Mouse (Mus musculus) spleen, adult 2 months (tissue): Measurements from ENCODE around the gene Gm42742. TPM values are rescaled to one million over a fixed set of nuclear protein-coding genes. Genes with fewer than 3 reads are reported as not detected.

Experiments
- DNase-seq, 2 experiments: peaks; one replicate each; pipeline versions ENCODE4 v3.0.0 to v3.0.0-alpha.2; 2012 to 2021; ENCODE audit warnings: low spot score in 2 of 2, low read depth in 1 of 2
- H3K27ac ChIP-seq: fragments of 200-500 bp; 2 replicates; pipeline ENCODE4 v1.5.1; 2012; ENCODE audit warnings: low read length, inconsistent platforms; ENCODE audit not compliant: insufficient read depth
- H3K27me3 ChIP-seq: fragments of 200-500 bp; 2 replicates; pipeline ENCODE4 v1.6.1; 2012; ENCODE audit warnings: mild to moderate bottlenecking, moderate library complexity, low read length, inconsistent platforms; ENCODE audit not compliant: control insufficient read depth, insufficient read depth
- H3K36me3 ChIP-seq: fragments of 200-500 bp; 2 replicates; pipeline ENCODE4 v1.6.1; 2012; ENCODE audit warnings: mild to moderate bottlenecking, low read length, inconsistent platforms; ENCODE audit not compliant: control insufficient read depth, insufficient read depth
- H3K4me1 ChIP-seq: fragments of 200-500 bp; 2 replicates; pipeline ENCODE4 v1.6.1; 2011; ENCODE audit warnings: inconsistent platforms; ENCODE audit not compliant: control insufficient read depth, insufficient read depth, insufficient read length
- H3K4me3 ChIP-seq: fragments of 200-500 bp; 2 replicates; pipeline ENCODE4 v1.5.1; 2011; ENCODE audit warnings: mild to moderate bottlenecking, inconsistent platforms; ENCODE audit not compliant: insufficient read depth, insufficient read length; ENCODE audit errors: extremely low read depth
- CTCF ChIP-seq: fragments of 200-500 bp; IDR thresholded peaks from 2 replicates; pipeline ENCODE4 v1.5.1; 2011; ENCODE audit warnings: mild to moderate bottlenecking, inconsistent platforms; ENCODE audit not compliant: insufficient read depth, insufficient read length, insufficient replicate concordance; ENCODE audit errors: extremely low read depth
- POLR2A ChIP-seq: fragments of 200-500 bp; IDR thresholded peaks from 2 replicates; pipeline ENCODE4 v1.6.1; 2011; ENCODE audit warnings: low read depth, low read length, inconsistent platforms
- WGBS: fragments of 180-500 bp; shearing (Covaris S2); methylation state at CpG from one replicate; pipeline ENCODE4 v1.1.7; 2018; 5-methylcytosine and 5-hydroxymethylcytosine counted together
- polyA plus RNA-seq: library from polyadenylated mRNA; depleted of rRNA; stranded (reverse); fragments of >200 nt; gene quantifications from 2 replicates; pipeline ENCODE4 v1.2.3, GENCODE M21; 2012; rRNA removed

Gm42742 gene
- polyA plus RNA-seq, 1 experiment, result 27.8 TPM

DNA sequence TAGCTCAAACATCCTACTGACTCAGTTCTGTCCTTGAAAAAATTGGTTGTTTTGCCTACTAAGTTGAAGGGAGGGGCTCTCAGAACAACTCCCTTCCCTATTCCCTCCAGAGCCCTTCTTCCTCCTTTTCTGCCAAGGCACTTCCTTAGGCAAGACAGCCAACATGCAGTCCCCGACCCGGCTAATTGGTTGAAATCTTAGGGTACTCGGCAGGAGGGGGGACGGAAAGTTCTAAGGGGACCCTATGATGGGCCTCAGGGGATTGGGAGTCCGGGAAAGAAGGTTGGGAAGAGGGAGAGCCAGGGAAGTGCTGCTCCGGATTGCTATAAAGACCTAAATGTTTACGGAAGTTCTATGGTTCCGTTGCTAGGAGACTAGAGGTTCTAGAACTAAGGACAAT is 45.4 kb downstream of the Gm42742 start:
- TF ChIP-seq CTCF, result no peak
- TF ChIP-seq POLR2A, result no peak
- no peak for DNase-seq
- whole genome bisulfite sequencing, result 6% methylated on average over 8 of the region's 8 CpGs
- Histone ChIP-seq H3K36me3 (peaks cover 17% of the 10 kb centered on the region), H3K4me3 (peak overlapping the region; percentile 38; the same call in 1 of the 2 replicates), H3K27me3 (no peaks in the 10 kb centered on the region), H3K4me1 (no peaks in the 10 kb centered on the region; the same call in 1 of the 2 replicates), H3K27ac (peak overlapping the region; percentile 4; the same call in 1 of the 2 replicates)

DNA sequence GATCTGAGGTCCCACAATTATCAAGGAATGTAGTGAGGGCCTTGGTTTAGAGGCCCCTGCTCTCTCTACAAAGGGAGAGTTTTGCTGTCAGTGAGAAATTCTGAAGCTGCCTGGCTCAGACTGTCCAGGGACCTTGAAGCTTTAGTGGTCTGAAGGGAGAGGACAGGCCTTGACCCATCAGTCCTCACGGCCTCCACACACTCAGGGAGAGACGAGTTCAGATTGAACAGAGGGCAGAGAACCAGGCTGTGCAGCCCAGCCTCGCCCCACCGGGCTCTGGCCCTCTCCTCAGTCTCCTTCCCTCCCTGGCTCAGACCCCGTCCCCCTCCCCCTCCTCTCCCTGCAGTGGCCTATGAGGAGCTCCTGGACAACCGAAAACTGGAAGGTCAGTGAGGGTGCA is 53.5 kb downstream of the Gm42742 start:
- WGBS, result 84% methylated on average over 6 of the region's 6 CpGs
- H3K4me3 ChIP-seq, result no peak overlapping the region
- no peaks in the 10 kb centered on the region for H3K27me3 ChIP-seq
- DNase-seq, result no peak
- H3K4me1 ChIP-seq, result peaks cover 3% of the 10 kb centered on the region; the same call in 1 of the 2 replicates
- TF ChIP-seq POLR2A, result no peak
- no peaks in the 10 kb centered on the region for H3K36me3 ChIP-seq
- H3K27ac ChIP-seq, result no peak overlapping the region

DNA sequence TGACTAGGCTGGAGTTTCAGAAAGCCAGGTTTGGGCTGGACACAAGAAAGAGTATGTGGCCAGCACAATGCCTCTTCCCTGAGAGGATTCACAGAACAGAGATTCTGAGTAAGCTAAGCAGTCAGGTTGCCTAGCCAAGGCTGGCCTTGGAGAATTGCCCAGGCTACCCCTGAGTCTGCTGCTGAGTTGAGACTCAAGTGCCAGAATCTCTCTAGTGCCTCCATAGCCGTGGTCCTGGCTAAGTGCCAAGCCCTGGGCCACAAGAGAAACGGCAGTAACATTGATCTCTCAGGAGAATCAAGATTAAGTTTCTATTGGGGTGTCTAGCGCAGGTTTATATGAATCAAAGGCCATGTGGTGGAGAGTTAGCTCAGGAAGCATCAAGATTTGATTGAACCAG is 55.3 kb downstream of the Gm42742 start:
- Histone ChIP-seq H3K27ac (no peak overlapping the region), H3K4me1 (peaks cover 3% of the 10 kb centered on the region; the same call in 1 of the 2 replicates), H3K36me3 (no peaks in the 10 kb centered on the region), H3K27me3 (no peaks in the 10 kb centered on the region), H3K4me3 (no peak overlapping the region)
- no peak for DNase-seq
- 24% methylated on average over 3 of the region's 3 CpGs for WGBS
- TF ChIP-seq POLR2A (no peak), CTCF (no peak)

Other genes with a start within 250 kb of the Gm42742 start
- gene Ypel3, start 244.1 kb downstream of the Gm42742 start, polyA plus RNA-seq, result 393 and 605 TPM in 2 replicates
- 16.6 and 17.9 TPM in 2 replicates for gene Tbx6, start 239.6 kb downstream of the Gm42742 start, polyA plus RNA-seq
- 175 and 184 TPM in 2 replicates for gene Ppp4c, start 228.6 kb downstream of the Gm42742 start, polyA plus RNA-seq
- gene Fam57b, start 223.4 kb downstream of the Gm42742 start, polyA plus RNA-seq, result 0.30 and 0.62 TPM in 2 replicates
- gene 4930451I11Rik, start 189.5 kb downstream of the Gm42742 start, polyA plus RNA-seq, result not detected in 2 replicates
- not detected in 2 replicates for gene Doc2a, start 173.7 kb downstream of the Gm42742 start, polyA plus RNA-seq
- 7.4 and 8.6 TPM in 2 replicates for gene Hirip3, start 159.1 kb downstream of the Gm42742 start, polyA plus RNA-seq
- gene Ino80e, start 158.7 kb downstream of the Gm42742 start, polyA plus RNA-seq, result 40.1 and 56.0 TPM in 2 replicates
- gene Taok2, start 136.4 kb downstream of the Gm42742 start, polyA plus RNA-seq, result 97.0 and 109 TPM in 2 replicates
- gene Tmem219, start 98.2 kb downstream of the Gm42742 start, polyA plus RNA-seq, result 81.7 and 94.0 TPM in 2 replicates
- 21.5 and 29.9 TPM in 2 replicates for gene Kctd13, start 92.2 kb downstream of the Gm42742 start, polyA plus RNA-seq
- gene Asphd1, start 71.5 kb downstream of the Gm42742 start, polyA plus RNA-seq, result not detected in 2 replicates
- 2.4 and 2.9 TPM in 2 replicates for gene Sez6l2, start 70.5 kb downstream of the Gm42742 start, polyA plus RNA-seq
- 154 and 201 TPM in 2 replicates for gene Cdipt, start 45.2 kb downstream of the Gm42742 start, polyA plus RNA-seq
- gene Cdiptos, start 45.0 kb downstream of the Gm42742 start, polyA plus RNA-seq, result 0.59 and 0.71 TPM in 2 replicates
- gene Mvp, start 6.5 kb downstream of the Gm42742 start, polyA plus RNA-seq, result 63.3 and 80.9 TPM in 2 replicates
- 0.48 and 2.5 TPM in 2 replicates for gene Pagr1b, start 4.6 kb downstream of the Gm42742 start, polyA plus RNA-seq
- gene Pagr1a, start 3.7 kb downstream of the Gm42742 start, polyA plus RNA-seq, result 3.1 and 3.3 TPM in 2 replicates
- 5.8 and 6.5 TPM in 2 replicates for gene Prrt2, start 114 bp upstream of the Gm42742 start, polyA plus RNA-seq
- gene Maz, start 5.9 kb upstream of the Gm42742 start, polyA plus RNA-seq, result 215 and 345 TPM in 2 replicates
- 6.3 and 8.2 TPM in 2 replicates for gene Kif22, start 21.4 kb upstream of the Gm42742 start, polyA plus RNA-seq
- gene Zg16, start 66.2 kb upstream of the Gm42742 start, polyA plus RNA-seq, result 1,018 and 1,065 TPM in 2 replicates
- 135 and 221 TPM in 2 replicates for gene AI467606, start 70.3 kb upstream of the Gm42742 start, polyA plus RNA-seq
- 5.5 and 5.8 TPM in 2 replicates for gene Qprt, start 101.1 kb upstream of the Gm42742 start, polyA plus RNA-seq
- 54.6 and 56.6 TPM in 2 replicates for gene Spn, start 116.7 kb upstream of the Gm42742 start, polyA plus RNA-seq
- gene Cd2bp2, start 175.0 kb upstream of the Gm42742 start, polyA plus RNA-seq, result 22.7 and 26.4 TPM in 2 replicates
- 33.0 and 34.3 TPM in 2 replicates for gene Tbc1d10b, start 187.4 kb upstream of the Gm42742 start, polyA plus RNA-seq
- 1.2 and 5.2 TPM in 2 replicates for gene Mylpf, start 187.8 kb upstream of the Gm42742 start, polyA plus RNA-seq
- 9.2 and 12.9 TPM in 2 replicates for gene Zfp553, start 212.0 kb upstream of the Gm42742 start, polyA plus RNA-seq
- 280 and 335 TPM in 2 replicates for gene Sept1, start 212.0 kb upstream of the Gm42742 start, polyA plus RNA-seq
- 35.6 and 68.3 TPM in 2 replicates for gene Zfp771, start 223.2 kb upstream of the Gm42742 start, polyA plus RNA-seq
- 30.8 and 37.5 TPM in 2 replicates for gene Dctpp1, start 239.6 kb upstream of the Gm42742 start, polyA plus RNA-seq